Mouse (Mus musculus): ENCODE measurements around the gene Parp14. TPM values are rescaled to one million over a fixed set of nuclear protein-coding genes. Genes with fewer than 3 reads are reported as not detected.
"Not testable (repeated sequence)": the region's sequence is repeated elsewhere in the genome, so short reads cannot be mapped to it uniquely, and the experiment has no call there.

Gene Parp14
- 3.5 and 5.0 TPM in 2 replicates for polyA plus RNA-seq (2012; rRNA removed)

DNA sequence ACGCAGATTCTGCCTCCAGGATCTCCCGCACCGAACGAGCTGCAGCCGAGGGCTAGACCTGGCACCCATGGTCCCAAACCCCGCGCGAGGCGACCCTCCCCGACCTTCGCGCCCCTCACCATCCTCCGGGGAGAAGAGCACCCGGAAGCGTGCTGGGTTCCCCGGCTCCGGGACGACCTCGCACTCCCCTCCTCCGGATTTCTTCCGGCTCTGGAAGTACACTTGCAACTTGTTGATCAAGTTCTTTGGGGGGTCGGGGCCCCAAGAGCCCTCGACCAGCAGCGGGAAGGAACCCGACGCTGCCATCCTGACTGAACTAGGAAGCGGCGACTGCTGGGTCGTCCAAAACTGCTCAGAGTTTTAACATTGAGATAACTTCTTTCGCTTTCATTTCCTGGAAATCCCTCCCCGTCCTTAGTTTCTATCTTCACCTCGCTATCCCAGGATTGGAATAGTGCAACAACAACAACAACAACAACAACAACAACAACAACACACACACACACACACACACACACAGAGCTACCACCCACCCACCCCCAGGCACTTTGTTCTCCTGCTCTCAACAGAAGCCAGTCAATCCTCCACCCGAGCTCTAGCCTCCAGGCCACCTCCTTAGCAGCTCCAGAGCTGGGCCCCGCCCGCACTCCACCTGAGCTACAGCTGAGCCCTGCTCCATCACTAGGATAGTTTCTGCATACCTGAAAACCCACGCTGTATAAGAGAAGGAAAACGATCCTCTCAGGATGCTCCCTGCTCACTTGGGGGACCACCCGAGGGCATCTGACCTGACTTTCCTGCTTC, at the start of gene Parp14:
TSS of gene Parp14 (minus strand) at position 497 of the 804 bp plus-strand sequence.
- no peak for DNase-seq (ENCODE audit: low read depth)

GRCm38 (mm10) chr16:35918721-35919543, 47.6 kb upstream of the Parp14 start:
- DNase-seq (ENCODE audit: low read depth), result no peak

DNA sequence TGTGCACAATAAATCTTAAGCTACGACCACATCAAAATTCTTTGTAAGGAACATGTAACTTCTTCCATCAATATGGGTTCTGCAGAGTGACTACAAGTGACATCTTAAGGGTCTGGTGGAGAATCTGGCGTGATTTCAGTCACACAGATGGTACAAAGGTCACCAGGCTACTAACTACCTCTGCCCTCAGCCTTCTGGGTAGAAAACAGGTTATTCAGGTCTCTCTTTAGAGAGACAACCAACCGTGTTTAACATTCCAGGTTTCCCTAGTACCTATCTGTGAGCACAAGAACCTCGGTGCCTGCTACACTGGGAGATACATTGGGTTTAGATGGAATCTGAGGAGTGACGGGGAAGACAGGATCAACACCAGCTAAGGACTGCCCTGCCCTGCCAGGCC, 43.0 kb upstream of the Parp14 start:
- no peak for DNase-seq (ENCODE audit: low read depth)

DNA sequence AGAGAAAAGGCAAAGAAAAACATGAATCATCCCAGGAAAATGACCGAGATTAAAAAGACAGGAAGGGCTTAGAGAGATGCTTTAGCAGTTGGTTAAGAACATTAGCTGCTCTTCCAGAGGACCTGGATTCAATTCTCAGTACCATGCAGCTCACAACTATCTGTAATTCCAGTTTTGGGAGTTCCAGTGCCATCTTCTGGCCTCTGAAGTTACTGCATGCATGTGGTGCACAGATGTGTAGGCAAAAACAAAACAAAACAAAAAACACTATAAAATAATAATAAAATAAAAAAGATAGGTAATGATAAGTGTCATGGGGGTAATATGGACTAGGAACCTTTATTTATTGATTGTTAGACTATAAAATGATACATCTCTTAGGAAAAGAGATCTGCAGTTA, 42.2 kb upstream of the Parp14 start:
- DNase-seq (ENCODE audit: low read depth), result no peak

DNA sequence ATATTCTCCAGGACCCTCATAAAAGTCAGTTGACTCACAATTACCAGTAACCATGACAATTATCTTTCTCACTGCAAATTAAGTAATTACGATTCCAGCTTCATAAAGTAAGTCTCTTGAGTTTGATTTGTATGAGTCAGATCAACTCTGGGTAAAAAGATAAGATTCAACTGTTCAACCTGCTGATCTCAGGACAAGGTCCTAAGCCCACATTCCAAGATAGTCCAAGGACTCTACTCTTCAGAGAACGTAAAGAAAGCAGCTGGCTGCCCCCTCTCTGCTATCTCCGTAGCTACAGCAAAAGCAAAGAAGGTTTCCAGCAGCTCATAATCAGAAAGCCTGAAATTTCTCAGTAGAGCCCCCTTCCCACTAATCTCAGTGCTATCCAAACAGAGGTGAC, 40.1 kb upstream of the Parp14 start:
- DNase-seq (ENCODE audit: low read depth), result no peak

DNA sequence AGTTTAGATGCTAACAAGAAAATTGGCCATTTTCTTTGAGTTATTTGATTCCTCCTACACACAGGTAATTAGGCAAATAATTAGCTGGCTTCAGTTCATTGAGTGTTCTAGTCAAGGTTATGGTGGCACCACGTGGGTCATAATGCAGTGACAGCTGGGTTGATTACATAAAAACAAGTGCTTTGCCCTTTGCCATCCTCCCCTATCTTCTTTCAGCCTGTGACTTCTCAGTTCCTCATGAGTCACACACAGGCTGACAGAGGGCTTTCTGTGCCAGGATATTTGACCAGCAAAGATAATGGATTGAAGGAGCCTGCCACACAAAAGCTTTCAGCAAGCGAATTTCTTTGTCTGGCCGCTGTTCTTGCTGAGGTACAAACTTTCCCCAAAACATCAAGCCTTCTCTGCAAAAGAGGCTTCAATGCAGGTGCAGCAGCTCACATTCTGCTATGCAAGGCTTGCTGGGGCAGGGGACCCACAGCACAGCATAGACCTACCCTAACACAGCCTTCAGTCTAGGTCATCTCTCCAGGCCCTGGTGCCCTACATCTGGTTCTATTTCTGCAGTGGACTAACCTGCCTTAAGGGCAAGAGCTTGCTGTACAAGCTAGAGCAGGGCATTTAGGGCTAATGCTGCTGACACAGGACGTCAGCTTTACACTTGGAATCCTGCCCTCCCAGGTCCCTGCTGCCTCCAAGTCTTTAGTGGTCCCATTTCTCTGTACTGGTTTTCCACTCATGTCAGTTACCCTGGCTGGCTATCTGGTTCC, 36.3 kb upstream of the Parp14 start:
- DNase-seq (ENCODE audit: low read depth), result no peak

DNA sequence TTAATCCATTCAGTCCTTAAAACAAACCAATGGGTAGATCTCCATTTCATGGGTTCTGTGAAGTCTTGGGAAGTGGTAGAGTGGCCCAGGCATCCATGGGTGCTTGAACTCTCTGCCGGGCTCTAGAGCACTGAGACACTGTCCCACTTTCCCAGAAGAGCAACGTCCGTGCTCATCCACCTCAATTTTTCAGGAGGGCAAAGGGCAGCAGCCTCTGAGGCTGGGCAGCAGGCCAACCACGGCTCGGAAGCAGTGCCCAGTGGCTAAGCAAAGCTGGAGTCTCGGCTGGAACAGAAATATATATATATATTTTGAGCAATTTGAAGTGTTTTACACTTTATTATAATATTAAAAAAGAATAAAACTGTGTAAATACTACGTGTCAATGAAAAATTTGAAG, 35.5 kb upstream of the Parp14 start:
- no peak for DNase-seq (ENCODE audit: low read depth)

DNA sequence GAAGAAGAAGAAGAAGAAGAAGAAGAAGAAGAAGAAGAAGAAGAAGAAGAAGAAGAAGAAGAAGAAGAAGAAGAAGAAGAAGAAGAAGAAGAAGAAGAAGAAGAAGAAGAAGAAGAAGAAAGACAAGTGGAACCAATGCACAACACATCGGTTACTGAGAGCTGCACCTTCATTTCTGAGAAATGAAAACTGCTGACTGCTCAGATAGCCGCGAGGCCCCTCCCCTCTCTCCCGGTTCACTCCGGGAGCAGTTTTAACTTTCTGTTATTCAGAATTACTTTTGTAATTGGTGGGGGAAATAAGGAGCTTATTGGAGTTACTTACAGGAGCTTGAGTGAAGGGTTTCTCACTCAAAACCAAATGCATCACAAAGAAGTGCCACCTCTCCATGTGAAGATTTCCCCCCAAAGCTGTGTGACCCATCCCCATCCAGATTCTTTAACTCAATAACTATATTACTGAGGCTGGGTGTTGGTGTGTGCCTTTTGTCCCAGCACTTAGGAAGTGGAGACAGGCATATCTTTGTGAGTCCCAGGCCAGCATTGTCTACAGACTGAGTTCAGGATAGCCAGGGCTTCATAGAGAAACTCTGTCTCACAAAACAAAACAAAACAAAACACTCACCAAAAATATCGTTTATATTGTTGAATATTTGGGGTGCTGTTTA, 34.6 kb upstream of the Parp14 start:
- DNase-seq (ENCODE audit: low read depth), result no peak

DNA sequence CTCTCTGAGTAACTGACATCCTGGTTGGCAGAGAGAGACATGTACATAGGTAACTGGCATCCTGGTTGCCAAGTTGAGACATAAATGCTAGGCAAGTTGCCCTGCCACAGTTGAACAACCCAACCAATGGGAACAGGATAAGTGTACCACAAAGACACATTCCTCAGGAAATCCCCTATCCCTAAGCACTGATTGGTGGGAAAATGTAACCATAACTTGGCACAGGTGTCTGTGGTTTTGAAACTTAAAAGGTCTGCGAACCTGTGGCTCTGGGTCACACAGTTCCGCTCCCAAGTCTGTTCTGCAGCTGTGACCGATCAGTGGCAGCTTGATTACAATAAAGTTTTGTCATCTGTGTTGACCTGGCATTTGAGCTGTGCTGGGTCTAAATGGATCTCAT, 34.0 kb upstream of the Parp14 start:
- no peak for DNase-seq (ENCODE audit: low read depth)

DNA sequence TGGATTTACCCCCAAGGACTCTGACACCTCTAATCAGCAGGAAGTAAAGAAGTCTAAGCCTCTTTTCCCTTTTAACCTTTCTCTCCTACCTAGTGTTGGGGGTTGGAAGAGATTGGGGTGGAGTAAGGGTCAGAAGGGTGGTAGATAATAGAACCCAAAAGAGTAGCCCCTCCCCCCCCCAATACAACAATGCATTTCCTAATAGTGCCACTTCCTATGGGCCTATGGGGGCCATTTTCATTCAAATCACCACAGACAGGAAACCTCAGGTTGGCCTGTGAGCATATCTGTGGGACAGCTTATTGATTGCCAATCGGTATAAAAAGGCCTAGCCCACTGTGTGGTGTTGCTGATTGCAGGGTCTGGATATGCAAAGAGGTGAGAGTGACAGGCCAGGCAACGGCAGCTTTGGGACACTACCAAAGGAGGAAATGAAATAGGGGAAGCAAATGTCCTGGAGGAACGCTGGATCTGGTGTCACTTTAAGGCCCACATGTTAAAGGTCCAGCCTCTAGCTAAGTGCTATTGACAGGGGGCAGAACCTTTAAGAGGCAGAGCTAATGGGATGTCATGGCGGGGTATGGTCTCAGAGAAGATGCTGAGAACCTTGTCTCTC, 32.9 kb upstream of the Parp14 start:
- DNase-seq (ENCODE audit: low read depth), result no peak

DNA sequence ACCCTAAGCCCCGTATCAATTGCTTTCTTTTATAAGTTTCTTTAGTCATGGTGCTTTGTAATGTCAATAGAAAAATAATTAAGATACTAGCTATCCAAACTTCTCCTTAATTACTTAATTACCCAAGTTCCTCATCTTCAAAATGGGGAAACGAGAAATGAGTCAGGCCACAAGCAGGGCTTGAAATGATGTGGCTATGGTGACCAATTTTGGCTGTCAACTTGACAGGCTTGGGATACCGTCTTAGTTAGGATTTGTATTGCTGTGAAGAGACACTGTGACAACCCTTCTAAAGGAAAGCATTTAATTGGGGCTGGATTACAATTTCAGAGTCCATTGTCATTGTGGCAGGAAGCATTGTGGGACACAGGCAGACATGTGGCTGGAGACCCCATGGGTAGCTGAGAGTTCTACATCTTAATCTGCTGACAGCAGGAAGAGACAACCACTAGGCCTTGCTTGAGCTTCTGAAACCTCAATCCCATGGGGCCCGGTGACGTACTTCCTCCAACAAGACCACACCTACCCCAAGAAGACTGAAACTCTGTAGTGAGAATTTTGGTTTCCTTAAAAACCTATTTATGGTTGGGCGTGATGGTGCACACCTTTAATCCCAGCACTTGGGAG, 31.8 kb upstream of the Parp14 start:
- DNase-seq (ENCODE audit: low read depth), result no peak

DNA sequence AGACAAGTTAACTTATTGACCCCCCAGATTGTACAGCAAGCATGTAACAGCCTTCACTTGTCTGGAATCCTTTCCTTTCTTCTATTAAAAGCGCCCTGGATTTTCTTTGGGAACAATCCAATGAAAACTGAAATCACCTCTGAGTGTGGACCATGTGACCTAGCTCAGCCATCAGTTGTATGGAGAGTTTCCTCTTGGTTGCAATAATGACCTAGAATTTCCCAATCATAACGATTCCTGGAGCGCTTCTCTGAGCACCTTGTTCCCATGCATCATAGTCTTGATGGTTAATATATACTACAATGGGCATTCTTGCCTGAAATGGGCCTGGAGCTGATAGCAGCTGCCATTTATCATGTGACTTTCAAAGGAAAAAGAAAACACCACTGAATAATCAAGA, 29.2 kb upstream of the Parp14 start:
- peak; percentile 84 for DNase-seq (ENCODE audit: low read depth)

DNA sequence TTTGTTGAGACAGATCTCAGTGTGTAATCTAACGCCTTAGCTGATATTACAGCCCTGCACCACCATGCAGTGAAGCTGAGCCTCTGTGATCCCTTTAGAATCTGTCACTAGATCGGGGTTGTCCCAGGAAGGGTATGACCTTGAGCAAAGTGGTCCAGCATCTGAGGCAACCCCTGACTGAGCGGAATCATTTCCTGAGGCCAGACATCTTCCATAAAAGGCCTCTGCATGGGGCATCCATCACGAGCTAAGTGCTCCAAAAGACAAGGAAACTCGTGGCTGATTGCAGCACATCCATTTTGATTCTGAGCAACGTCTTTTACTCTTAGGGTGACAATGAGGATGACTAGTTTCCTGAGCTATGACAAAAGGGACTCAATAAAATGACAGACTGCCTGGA, 23.7 kb upstream of the Parp14 start:
- no peak for DNase-seq (ENCODE audit: low read depth)

GRCm38 (mm10) chr16:35891603-35892002, 20.3 kb upstream of the Parp14 start:
- DNase-seq (ENCODE audit: low read depth), result not testable (repeated sequence)

DNA sequence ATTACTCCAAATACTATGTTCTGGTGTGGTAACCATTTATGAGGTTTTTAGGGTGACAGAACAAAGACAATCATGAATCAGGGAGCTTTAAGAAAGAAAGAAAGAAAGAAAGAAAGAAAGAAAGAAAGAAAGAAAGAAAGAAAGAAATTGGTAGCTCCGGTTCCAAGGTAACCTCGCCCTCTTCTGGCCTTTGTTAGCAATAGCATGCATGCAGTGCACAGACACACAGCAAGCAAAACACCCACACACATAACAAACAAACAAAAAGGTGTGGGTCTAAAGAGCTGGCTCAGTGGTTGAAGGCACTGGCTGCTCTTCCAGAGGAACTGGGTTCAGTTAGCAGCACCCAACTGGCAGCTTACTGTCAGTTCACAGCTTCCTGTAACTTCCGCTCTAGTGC, 19.3 kb upstream of the Parp14 start:
- DNase-seq (ENCODE audit: low read depth), result no peak

DNA sequence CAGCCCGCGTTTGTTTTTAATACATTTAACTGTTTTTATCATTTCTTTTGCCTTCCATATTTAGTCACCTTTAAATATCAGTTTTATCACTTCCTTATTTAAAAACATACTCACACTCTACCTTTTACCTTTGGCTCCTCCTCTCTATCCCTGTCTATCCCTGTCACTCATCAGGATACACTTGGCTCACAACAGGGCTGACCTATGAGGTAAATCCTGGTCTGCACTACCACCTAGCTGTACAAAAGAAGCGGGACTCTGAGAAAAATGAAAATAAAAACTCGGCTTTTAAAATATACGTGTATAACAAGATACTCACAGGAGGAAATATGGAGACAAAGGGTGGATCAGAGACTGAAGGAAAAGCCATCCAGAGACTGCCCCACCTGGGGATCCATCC, 17.6 kb upstream of the Parp14 start:
- DNase-seq (ENCODE audit: low read depth), result no peak

GRCm38 (mm10) chr16:35888174-35888573, 16.8 kb upstream of the Parp14 start:
- no peak for DNase-seq (ENCODE audit: low read depth)

DNA sequence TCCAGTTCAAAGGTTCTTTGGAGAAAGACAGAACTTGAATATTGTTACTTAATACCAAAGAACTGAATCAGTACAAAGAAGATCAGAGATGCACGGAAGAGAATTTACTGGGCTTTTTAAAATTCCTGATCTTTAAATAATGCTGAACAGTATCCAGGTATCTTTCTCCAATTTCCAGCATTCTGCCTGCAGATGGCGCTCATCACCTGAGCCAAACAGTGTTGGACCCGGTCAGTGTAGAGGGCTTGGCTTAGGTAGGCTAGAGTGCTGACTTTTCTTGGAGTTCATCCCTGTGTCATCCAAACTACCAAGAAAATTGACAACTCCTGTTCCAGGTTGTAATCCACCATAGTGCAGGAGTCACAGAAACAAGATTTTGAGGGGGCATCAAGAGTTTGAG, 3.1 kb upstream of the Parp14 start:
- DNase-seq (ENCODE audit: low read depth), result no peak

DNA sequence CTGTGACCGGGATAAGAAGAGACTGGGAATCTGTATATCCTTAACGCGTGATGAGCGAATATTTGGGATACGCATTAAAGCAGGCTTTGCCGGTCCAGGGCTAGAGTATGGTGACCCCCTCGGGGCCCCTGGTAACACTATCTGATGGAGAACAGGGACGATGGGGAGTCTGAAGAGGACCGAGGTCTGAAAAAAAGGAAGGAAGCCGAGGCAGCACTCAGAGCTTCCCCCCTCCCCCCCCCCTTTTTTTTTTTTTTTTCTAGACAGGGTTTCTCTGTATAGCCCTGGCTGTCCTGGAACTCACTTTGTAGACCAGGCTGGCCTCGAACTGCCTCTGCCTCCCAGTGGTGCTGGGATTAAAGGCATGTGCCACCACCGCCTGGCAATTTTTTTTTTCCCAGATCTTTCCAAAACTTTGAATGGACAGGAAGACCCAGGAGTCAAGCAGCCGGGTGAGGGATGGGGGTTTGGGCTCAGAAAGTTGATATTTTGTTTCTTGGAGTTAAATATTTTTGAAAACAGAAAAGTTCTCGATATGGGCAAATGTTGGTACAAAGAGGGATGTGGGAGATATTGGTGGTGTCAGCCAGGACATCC, 1.2 kb upstream of the Parp14 start:
- DNase-seq (ENCODE audit: low read depth), result no peak

- no peak for DNase-seq (ENCODE audit: low read depth)
These were observed 554 bp upstream of the Parp14 start for GRCm38 (mm10) chr16:35871898-35872297.
